Mouse (Mus musculus): ENCODE data around the gene Atg4c.

Atg4c gene

GRCm38 (mm10) chr4:99186412-99187125 lies 7.2 kb upstream of the Atg4c start:
- peak; percentile 97 for DNase-seq

- no peak for DNase-seq
These were observed 1.1 kb upstream of the Atg4c start for GRCm38 (mm10) chr4:99192640-99193039.

- DNase-seq: no peak
These were observed 520 bp upstream of the Atg4c start for GRCm38 (mm10) chr4:99193214-99193613.

- DNase-seq: no peak
These were observed 1.1 kb downstream of the Atg4c start for GRCm38 (mm10) chr4:99194826-99195225.

- no peak for DNase-seq
These were observed 5.0 kb downstream of the Atg4c start for GRCm38 (mm10) chr4:99198721-99199120.

- peak; percentile 91 for DNase-seq
These were observed 6.1 kb downstream of the Atg4c start for GRCm38 (mm10) chr4:99199757-99200251.

- no peak for DNase-seq
These were observed 6.8 kb downstream of the Atg4c start for GRCm38 (mm10) chr4:99200383-99201136.

GRCm38 (mm10) chr4:99205773-99206172 lies 12.0 kb downstream of the Atg4c start:
- no peak for DNase-seq

- no peak for DNase-seq
These were observed 12.6 kb downstream of the Atg4c start for GRCm38 (mm10) chr4:99206356-99206755.

- no peak for DNase-seq
These were observed 16.4 kb downstream of the Atg4c start for GRCm38 (mm10) chr4:99210087-99210486.

GRCm38 (mm10) chr4:99211606-99212005 lies 17.9 kb downstream of the Atg4c start:
- DNase-seq: no peak

- no peak for DNase-seq
These were observed 19.4 kb downstream of the Atg4c start for GRCm38 (mm10) chr4:99213123-99213522.

GRCm38 (mm10) chr4:99222221-99222620 lies 28.5 kb downstream of the Atg4c start:
- DNase-seq: peak; percentile 29

GRCm38 (mm10) chr4:99224790-99225189 lies 31.1 kb downstream of the Atg4c start:
- no peak for DNase-seq

- DNase-seq: peak; percentile 68
These were observed 33.5 kb downstream of the Atg4c start for GRCm38 (mm10) chr4:99227226-99227625.

GRCm38 (mm10) chr4:99229371-99229770 lies 35.6 kb downstream of the Atg4c start:
- peak; percentile 39 for DNase-seq

- no peak for DNase-seq
These were observed 41.6 kb downstream of the Atg4c start for GRCm38 (mm10) chr4:99235203-99235856.

GRCm38 (mm10) chr4:99238305-99238704 lies 44.6 kb downstream of the Atg4c start:
- no peak for DNase-seq

GRCm38 (mm10) chr4:99241674-99242073 lies 47.9 kb downstream of the Atg4c start:
- peak; percentile 70 for DNase-seq

- peak; percentile 9 for DNase-seq
These were observed 55.6 kb downstream of the Atg4c start for GRCm38 (mm10) chr4:99249358-99249757.

GRCm38 (mm10) chr4:99249826-99250225 lies 56.1 kb downstream of the Atg4c start:
- DNase-seq: peak; percentile 25

GRCm38 (mm10) chr4:99252957-99253356 lies 59.2 kb downstream of the Atg4c start:
- DNase-seq: peak; percentile 24

- peak; percentile 82 for DNase-seq
These were observed 69.5 kb downstream of the Atg4c start for GRCm38 (mm10) chr4:99263191-99263590.

- DNase-seq: peak; percentile 76
These were observed 69.9 kb downstream of the Atg4c start for GRCm38 (mm10) chr4:99263663-99264062.
